Mouse (Mus musculus): ENCODE data around the gene Scamp1. TPM values are rescaled to one million over a fixed set of nuclear protein-coding genes. Genes with fewer than 3 reads are reported as not detected.
"Not testable (repeated sequence)": the region's sequence is repeated elsewhere in the genome, so short reads cannot be mapped to it uniquely, and the experiment has no call there.

The Scamp1 gene
- 134 and 137 TPM in 2 replicates for polyA plus RNA-seq (2015; fragmentation: Nextera tagmentation; extraction: Ambion mirVana)

- H3K9ac ChIP-seq: peak within 1 kb of the TSS; percentile 96
- ATAC-seq (ENCODE audit: low FRiP score): peak; percentile 97
- H3K27ac ChIP-seq: peak within 1 kb of the TSS; percentile 95
- no peaks in the 10 kb centered on the region for H3K27me3 ChIP-seq
- no peaks in the 10 kb centered on the region for H3K9me3 ChIP-seq
- H3K36me3 ChIP-seq: no peaks in the 10 kb centered on the region
- WGBS: under 1% methylated on average over 62 of the region's 62 CpGs
- peak within 1 kb of the TSS; percentile 66 for H3K4me2 ChIP-seq
- peaks cover 34% of the 10 kb centered on the region for H3K4me1 ChIP-seq (replicated peaks)
- peak within 1 kb of the TSS; percentile 86 for H3K4me3 ChIP-seq
Measured at GRCm38 (mm10) chr13:94285281-94285871, at the start of gene Scamp1. Gene Scamp1 (minus strand): TSS chr13:94285857.

GRCm38 (mm10) chr13:94330392-94330979 is 44.8 kb upstream of the Scamp1 start:
- Histone ChIP-seq H3K4me3 (no peak overlapping the region), H3K27ac (peak overlapping the region; percentile 58), H3K4me2 (no peak overlapping the region), H3K36me3 (no peaks in the 10 kb centered on the region), H3K4me1 (replicated peaks) (no peaks in the 10 kb centered on the region), H3K9ac (no peak overlapping the region), H3K9me3 (no peaks in the 10 kb centered on the region), H3K27me3 (no peaks in the 10 kb centered on the region)
- no peak for ATAC-seq (ENCODE audit: low FRiP score)
- WGBS: 66% methylated on average over 3 of the region's 3 CpGs

GRCm38 (mm10) chr13:94329005-94329404 is 43.3 kb upstream of the Scamp1 start:
- not testable (repeated sequence) for H3K4me1 ChIP-seq (replicated peaks); H3K27me3 ChIP-seq; H3K4me3 ChIP-seq; H3K9me3 ChIP-seq; H3K27ac ChIP-seq; H3K36me3 ChIP-seq; H3K4me2 ChIP-seq; H3K9ac ChIP-seq; ATAC-seq (ENCODE audit: low FRiP score)
- WGBS: 96% methylated on average over 6 of the region's 6 CpGs

- no peaks in the 10 kb centered on the region for H3K4me1 ChIP-seq (replicated peaks)
- no peak overlapping the region for H3K9ac ChIP-seq
- no peak overlapping the region for H3K4me2 ChIP-seq
- no peak for ATAC-seq (ENCODE audit: low FRiP score)
- no peaks in the 10 kb centered on the region for H3K36me3 ChIP-seq
- no peaks in the 10 kb centered on the region for H3K27me3 ChIP-seq
- H3K4me3 ChIP-seq: no peak overlapping the region
- H3K27ac ChIP-seq: no peak overlapping the region
- H3K9me3 ChIP-seq: 0 out of 2 replicates have a peak, but pooled peaks cover 5% of the 10 kb centered on the region
- 79% methylated on average over 3 of the region's 3 CpGs for WGBS
Measured at GRCm38 (mm10) chr13:94328063-94328462, 42.4 kb upstream of the Scamp1 start.

GRCm38 (mm10) chr13:94322475-94322874 is 36.8 kb upstream of the Scamp1 start:
- Histone ChIP-seq H3K27me3 (0 out of 2 replicates have a peak, but pooled peaks cover 3% of the 10 kb centered on the region), H3K9me3 (0 out of 2 replicates have a peak, but pooled peaks cover 5% of the 10 kb centered on the region), H3K4me2 (no peak overlapping the region), H3K4me3 (no peak overlapping the region), H3K4me1 (replicated peaks) (no peaks in the 10 kb centered on the region), H3K9ac (no peak overlapping the region), H3K27ac (no peak overlapping the region), H3K36me3 (no peaks in the 10 kb centered on the region)
- WGBS: 97% methylated on average over 4 of the region's 4 CpGs
- no peak for ATAC-seq (ENCODE audit: low FRiP score)

GRCm38 (mm10) chr13:94321094-94321792 is 35.6 kb upstream of the Scamp1 start:
- H3K27ac ChIP-seq: no peak overlapping the region
- no peak overlapping the region for H3K4me3 ChIP-seq
- no peaks in the 10 kb centered on the region for H3K36me3 ChIP-seq
- no peak for ATAC-seq (ENCODE audit: low FRiP score)
- H3K4me2 ChIP-seq: no peak overlapping the region
- H3K9me3 ChIP-seq: 0 out of 2 replicates have a peak, but pooled peaks cover 5% of the 10 kb centered on the region
- H3K9ac ChIP-seq: no peak overlapping the region
- WGBS: 86% methylated on average over 1 of the region's 1 CpGs
- 0 out of 2 replicates have a peak, but pooled peaks cover 3% of the 10 kb centered on the region for H3K27me3 ChIP-seq
- H3K4me1 ChIP-seq (replicated peaks): no peaks in the 10 kb centered on the region

- ATAC-seq (ENCODE audit: low FRiP score): no peak
- no peak overlapping the region for H3K27ac ChIP-seq
- no peaks in the 10 kb centered on the region for H3K9me3 ChIP-seq
- H3K4me3 ChIP-seq: no peak overlapping the region
- no peak overlapping the region for H3K9ac ChIP-seq
- H3K36me3 ChIP-seq: no peaks in the 10 kb centered on the region
- 31% methylated on average over 10 of the region's 10 CpGs for WGBS
- no peak overlapping the region for H3K4me2 ChIP-seq
- 0 out of 2 replicates have a peak, but pooled peaks cover 3% of the 10 kb centered on the region for H3K27me3 ChIP-seq
- no peaks in the 10 kb centered on the region for H3K4me1 ChIP-seq (replicated peaks)
Measured at GRCm38 (mm10) chr13:94316975-94317511, 31.4 kb upstream of the Scamp1 start.

GRCm38 (mm10) chr13:94312812-94313211 is 27.2 kb upstream of the Scamp1 start:
- not testable (repeated sequence) for ATAC-seq (ENCODE audit: low FRiP score); H3K27ac ChIP-seq; H3K36me3 ChIP-seq; H3K4me3 ChIP-seq; H3K4me2 ChIP-seq; H3K4me1 ChIP-seq (replicated peaks); H3K9me3 ChIP-seq; H3K27me3 ChIP-seq; H3K9ac ChIP-seq
- WGBS: 89% methylated on average over 8 of the region's 8 CpGs

GRCm38 (mm10) chr13:94308279-94308678 is 22.6 kb upstream of the Scamp1 start:
- H3K4me1 ChIP-seq (replicated peaks): peaks cover 17% of the 10 kb centered on the region
- no peaks in the 10 kb centered on the region for H3K9me3 ChIP-seq
- 61% methylated on average over 2 of the region's 2 CpGs for WGBS
- no peak overlapping the region for H3K4me3 ChIP-seq
- H3K27me3 ChIP-seq: no peaks in the 10 kb centered on the region
- H3K36me3 ChIP-seq: no peaks in the 10 kb centered on the region
- H3K4me2 ChIP-seq: no peak overlapping the region
- H3K27ac ChIP-seq: no peak overlapping the region
- no peak overlapping the region for H3K9ac ChIP-seq
- ATAC-seq (ENCODE audit: low FRiP score): no peak

GRCm38 (mm10) chr13:94307531-94307930 is 21.9 kb upstream of the Scamp1 start:
- peaks cover 17% of the 10 kb centered on the region for H3K4me1 ChIP-seq (replicated peaks)
- peak overlapping the region; percentile 73 for H3K27ac ChIP-seq
- no peak overlapping the region for H3K4me3 ChIP-seq
- H3K36me3 ChIP-seq: no peaks in the 10 kb centered on the region
- H3K27me3 ChIP-seq: no peaks in the 10 kb centered on the region
- 0 out of 2 replicates have a peak, but pooled peaks have one; percentile 9 for ATAC-seq (ENCODE audit: low FRiP score)
- 92% methylated on average over 7 of the region's 7 CpGs for WGBS
- no peaks in the 10 kb centered on the region for H3K9me3 ChIP-seq
- no peak overlapping the region for H3K9ac ChIP-seq
- peak overlapping the region; percentile 48; the same call in 1 of the 2 replicates for H3K4me2 ChIP-seq

GRCm38 (mm10) chr13:94306968-94307289 is 21.3 kb upstream of the Scamp1 start:
- Histone ChIP-seq H3K27me3 (no peaks in the 10 kb centered on the region), H3K4me3 (peak overlapping the region; percentile 17; the same call in 1 of the 2 replicates), H3K4me1 (replicated peaks) (peaks cover 17% of the 10 kb centered on the region), H3K9me3 (no peaks in the 10 kb centered on the region), H3K27ac (peak overlapping the region; percentile 73), H3K4me2 (peak overlapping the region; percentile 48), H3K9ac (peak overlapping the region; percentile 5), H3K36me3 (no peaks in the 10 kb centered on the region)
- 24% methylated on average over 5 of the region's 5 CpGs for WGBS
- peak; percentile 50; the same call in 1 of the 2 replicates for ATAC-seq (ENCODE audit: low FRiP score)

GRCm38 (mm10) chr13:94306277-94306967 is 20.8 kb upstream of the Scamp1 start:
- no peaks in the 10 kb centered on the region for H3K27me3 ChIP-seq
- peak overlapping the region; percentile 5 for H3K9ac ChIP-seq
- WGBS: 35% methylated on average over 18 of the region's 18 CpGs
- peaks cover 17% of the 10 kb centered on the region for H3K4me1 ChIP-seq (replicated peaks)
- peak; percentile 92 for ATAC-seq (ENCODE audit: low FRiP score)
- no peaks in the 10 kb centered on the region for H3K9me3 ChIP-seq
- H3K4me3 ChIP-seq: peak overlapping the region; percentile 17; the same call in 1 of the 2 replicates
- H3K4me2 ChIP-seq: peak overlapping the region; percentile 48
- no peaks in the 10 kb centered on the region for H3K36me3 ChIP-seq
- H3K27ac ChIP-seq: peak overlapping the region; percentile 73

All from hindbrain, embryonic 13.5 days (tissue).